Mouse (Mus musculus): ENCODE measurements around the gene Rad23b.

GRCm38 (mm10) chr4:55409025-55409424, 59.2 kb downstream of the Rad23b start:
- no peak for TF ChIP-seq CTCF (IDR thresholded peaks at IDR 0.05; ENCODE audit: borderline replicate concordance, extremely low read depth, insufficient read depth, insufficient read length)
- TF ChIP-seq POLR2A (IDR thresholded peaks at IDR 0.05; ENCODE audit: borderline replicate concordance, extremely low read depth, insufficient read depth, insufficient read length, poor library complexity, severe bottlenecking) = no peak

All from brain, embryonic 14.5 days (tissue).